Comparison of ENCODE assay signal across 15 mouse cellular contexts in the genomic region with DNA sequence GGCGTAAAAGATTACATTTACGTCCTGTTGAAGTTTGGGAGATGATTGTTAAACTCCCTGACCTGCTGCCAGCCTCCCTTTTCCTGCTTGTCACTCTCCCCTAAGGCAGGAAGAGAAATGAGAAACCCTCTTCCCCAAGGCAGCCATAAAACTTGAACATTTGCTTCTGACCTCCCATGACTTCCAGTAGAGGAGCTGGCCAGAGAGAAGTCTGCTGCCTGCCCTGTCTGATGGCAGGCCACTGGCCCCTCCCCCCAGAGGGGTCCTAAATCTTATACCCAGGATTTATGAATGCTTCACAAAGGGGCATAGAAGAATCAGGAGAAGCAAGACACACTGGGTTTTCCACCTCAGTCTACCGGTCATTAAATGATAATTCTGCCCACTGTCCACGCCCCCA. TPM values are rescaled to one million over a fixed set of nuclear protein-coding genes. Genes with fewer than 3 reads are reported as not detected.
DNase-seq lines count a peak whose midpoint lies in the region; ATAC-seq lines count a peak whose summit lies in the region.
"Had no signal": no experiment of that assay in that cellular context is flagged by ENCODE, and none has a peak within 500 bp of the region (broad histone marks: within the 10 kb centered on the region; RNA-seq: fewer than 3 reads in every experiment).

No protein-coding gene starts in this region.

- 66% methylated on average over 4 of the region's 4 CpGs for WGBS in heart, embryonic 13.5 days
- WGBS in heart, embryonic 10.5 days, result 63% methylated on average over 4 of the region's 4 CpGs
- 46% methylated on average over 4 of the region's 4 CpGs for WGBS in embryonic facial prominence, embryonic 12.5 days

- peaks cover 7% of the 10 kb centered on the region; the same call in 1 of the 2 replicates for H3K9me3 ChIP-seq in heart, embryonic 13.5 days
- no peaks in the 10 kb centered on the region for H3K9me3 ChIP-seq in heart, embryonic 10.5 days
- H3K9me3 ChIP-seq in embryonic facial prominence, embryonic 12.5 days, result no peaks in the 10 kb centered on the region
- H3K9me3 ChIP-seq: forebrain, embryonic 15.5 days; hindbrain, embryonic 15.5 days; stomach, embryonic 15.5 days had no signal

- no peak for ATAC-seq in heart, embryonic 13.5 days (ENCODE audit: extremely low read depth, insufficient number of reproducible peaks, low FRiP score, low TSS enrichment)
- no peak for ATAC-seq in embryonic facial prominence, embryonic 12.5 days (ENCODE audit: insufficient number of reproducible peaks, insufficient read depth, low FRiP score, low TSS enrichment)
- ATAC-seq: forebrain, embryonic 15.5 days; liver, postnatal 0 days had no signal

- H3K27me3 ChIP-seq in heart, embryonic 13.5 days (replicated peaks), result no peaks in the 10 kb centered on the region
- H3K27me3 ChIP-seq in heart, embryonic 10.5 days (ENCODE audit: insufficient read depth, poor library complexity, severe bottlenecking), result no peaks in the 10 kb centered on the region
- H3K27me3 ChIP-seq in embryonic facial prominence, embryonic 12.5 days, result no peaks in the 10 kb centered on the region
- H3K27me3 ChIP-seq: stomach, embryonic 15.5 days had no signal

- H3K4me3 ChIP-seq in heart, embryonic 13.5 days, result no peak overlapping the region
- no peak overlapping the region for H3K4me3 ChIP-seq in heart, embryonic 10.5 days
- H3K4me3 ChIP-seq in brown adipose tissue, adult 24 weeks (ENCODE audit: insufficient read depth, low read depth, low read length), result no peak overlapping the region
- no peak overlapping the region for H3K4me3 ChIP-seq in embryonic facial prominence, embryonic 12.5 days
- H3K4me3 ChIP-seq: forebrain, embryonic 15.5 days; hindbrain, embryonic 15.5 days; stomach, embryonic 15.5 days had no signal

- H3K4me1 ChIP-seq in heart, embryonic 13.5 days, result peaks cover 44% of the 10 kb centered on the region
- peaks cover 22% of the 10 kb centered on the region for H3K4me1 ChIP-seq in heart, embryonic 10.5 days
- peaks cover 15% of the 10 kb centered on the region; the same call in 1 of the 2 replicates for H3K4me1 ChIP-seq in brown adipose tissue, adult 24 weeks (ENCODE audit: control insufficient read depth, insufficient read depth, insufficient read length, low read length)
- peaks cover 27% of the 10 kb centered on the region for H3K4me1 ChIP-seq in embryonic facial prominence, embryonic 12.5 days

- no peak for DNase-seq in heart, embryonic 10.5 days (ENCODE audit: low spot score)
- peak; percentile 32 to 49 for DNase-seq in kidney, postnatal 4 days
- no peak for DNase-seq in thymus, postnatal 10 days (ENCODE audit: low spot score in 2 of 2)
- DNase-seq in left cerebral cortex, postnatal 25 days (ENCODE audit: low spot score in 2 of 2), result no peak
- DNase-seq in frontal cortex, postnatal 25 days (ENCODE audit: low spot score in 2 of 2), result no peak
- DNase-seq: cerebellum, adult 18-20 months; liver, postnatal 0 days; right cerebral cortex, postnatal 14 days had no signal

- H3K27ac ChIP-seq in heart, embryonic 13.5 days (replicated peaks), result peak overlapping the region; percentile 54; the same call in 1 of the 2 replicates
- H3K27ac ChIP-seq in heart, embryonic 10.5 days, result no peak overlapping the region
- peak overlapping the region; percentile 26; the same call in 1 of the 2 replicates for H3K27ac ChIP-seq in brown adipose tissue, adult 24 weeks (replicated peaks; ENCODE audit: low read depth, low read length)
- H3K27ac ChIP-seq in embryonic facial prominence, embryonic 12.5 days, result peak overlapping the region; percentile 61; the same call in 1 of the 2 replicates
- H3K27ac ChIP-seq: forebrain, embryonic 15.5 days; hindbrain, embryonic 15.5 days; stomach, embryonic 15.5 days had no signal

- H3K4me2 ChIP-seq in heart, embryonic 13.5 days, result peak overlapping the region; percentile 38
- peak overlapping the region; percentile 28 for H3K4me2 ChIP-seq in embryonic facial prominence, embryonic 12.5 days (replicated peaks)
- H3K4me2 ChIP-seq: forebrain, embryonic 15.5 days; hindbrain, embryonic 15.5 days; stomach, embryonic 15.5 days had no signal

- H3K9ac ChIP-seq in heart, embryonic 13.5 days, result no peak overlapping the region
- no peak overlapping the region for H3K9ac ChIP-seq in embryonic facial prominence, embryonic 12.5 days
- H3K9ac ChIP-seq: forebrain, embryonic 15.5 days; hindbrain, embryonic 15.5 days; liver, postnatal 0 days; stomach, embryonic 15.5 days had no signal

- H3K36me3 ChIP-seq in heart, embryonic 13.5 days, result peaks cover 35% of the 10 kb centered on the region
- no peaks in the 10 kb centered on the region for H3K36me3 ChIP-seq in heart, embryonic 10.5 days
- no peaks in the 10 kb centered on the region for H3K36me3 ChIP-seq in embryonic facial prominence, embryonic 12.5 days
- H3K36me3 ChIP-seq: forebrain, embryonic 15.5 days; G1E; hindbrain, embryonic 15.5 days; stomach, embryonic 15.5 days had no signal

- intact Hi-C loops in left cerebral cortex, postnatal 25 days (cut with DNase I), result no loop called here

RNA-seq across cellular contexts. Expression of a gene that starts 5.3 kb away (rescaled TPM):
- polyA plus RNA-seq in heart, embryonic 13.5 days (2015; fragmentation: Nextera tagmentation; extraction: Ambion mirVana), result 34.3 and 39.5 TPM in 2 replicates
- polyA plus RNA-seq in heart, embryonic 10.5 days (2016; fragmentation: Nextera tagmentation; extraction: Ambion mirVana), result 22.8 and 24.1 TPM in 2 replicates
- 39.0 and 47.2 TPM in 2 replicates for polyA plus RNA-seq in brown adipose tissue, adult 24 weeks (2012; ENCODE audit: insufficient read depth, insufficient read length, missing spikeins)
- polyA plus RNA-seq in embryonic facial prominence, embryonic 12.5 days (2016; fragmentation: Nextera tagmentation; extraction: Ambion mirVana), result 68.0 and 85.1 TPM in 2 replicates
- 10 to 100 TPM in 1 of 2 experiments, 1 to 10 TPM in 1; 9.2 to 11.5 TPM for total RNA-seq in left cerebral cortex, postnatal 25 days (2021)

Comparison
In these comparisons a context has a peak if more than half of its experiments do, and no peak if none do; other contexts are left out.
1. DNase-seq: peak in kidney, postnatal 4 days (2 of 2); none in heart, embryonic 10.5 days (single experiment), thymus, postnatal 10 days (0 of 2), left cerebral cortex, postnatal 25 days (0 of 2) and frontal cortex, postnatal 25 days (0 of 2).